In the genomic region with DNA sequence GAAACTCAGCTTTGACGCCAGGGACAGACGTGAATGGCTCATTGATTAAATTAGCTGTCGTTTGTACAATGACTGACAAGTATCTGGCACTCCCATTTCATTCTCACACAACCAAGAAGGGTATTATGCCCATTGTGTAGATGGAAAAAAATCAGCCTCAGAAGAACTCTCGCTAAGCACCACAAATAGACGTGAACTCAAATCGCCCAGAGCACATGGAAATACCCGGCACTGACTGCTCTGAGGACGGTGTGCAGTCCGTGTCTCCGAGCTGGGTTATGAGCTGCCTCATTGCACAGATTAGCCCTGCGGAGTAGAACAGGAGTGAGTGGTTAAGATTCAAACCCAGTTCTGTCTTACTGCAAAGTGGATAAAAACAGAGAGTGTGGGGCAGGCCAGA, we compare ENCODE assay signal across 28 mouse cellular contexts. TPM values are rescaled to one million over a fixed set of nuclear protein-coding genes. Genes with fewer than 3 reads are reported as not detected.
A peak's percentile ranks its signal among the peaks of the same experiment; 100 is the strongest.
DNase-seq lines count a peak whose midpoint lies in the region; ATAC-seq and TF ChIP-seq lines count a peak whose summit lies in the region.
"Had no signal": no experiment of that assay in that cellular context is flagged by ENCODE, and none has a peak within 500 bp of the region (broad histone marks: within the 10 kb centered on the region; RNA-seq: fewer than 3 reads in every experiment).

No protein-coding gene starts in this region.

- no peak overlapping the region for H3K4me2 ChIP-seq in forebrain, embryonic 12.5 days
- H3K4me2 ChIP-seq in forebrain, postnatal 0 days (ENCODE audit: low read depth): no peak overlapping the region
- H3K4me2 ChIP-seq in midbrain, embryonic 11.5 days: no peak overlapping the region
- H3K4me2 ChIP-seq in midbrain, embryonic 14.5 days (ENCODE audit: low read length): no peak overlapping the region
- 0 out of 2 replicates have a peak overlapping the region, but pooled peaks have one; percentile 2 for H3K4me2 ChIP-seq in forebrain, embryonic 13.5 days
- H3K4me2 ChIP-seq: embryonic facial prominence, embryonic 13.5 days; heart, embryonic 11.5 days; lung, embryonic 14.5 days; stomach, embryonic 15.5 days had no signal

- no peak overlapping the region for H3K9ac ChIP-seq in forebrain, embryonic 12.5 days
- no peak overlapping the region for H3K9ac ChIP-seq in forebrain, postnatal 0 days
- no peak overlapping the region for H3K9ac ChIP-seq in midbrain, embryonic 11.5 days (ENCODE audit: low read length)
- no peak overlapping the region for H3K9ac ChIP-seq in midbrain, embryonic 14.5 days (replicated peaks; ENCODE audit: low read length)
- no peak overlapping the region for H3K9ac ChIP-seq in forebrain, embryonic 13.5 days
- H3K9ac ChIP-seq: embryonic facial prominence, embryonic 13.5 days; liver, embryonic 14.5 days; lung, embryonic 14.5 days; stomach, embryonic 15.5 days had no signal

- peaks cover 26% of the 10 kb centered on the region for H3K4me1 ChIP-seq in forebrain, embryonic 12.5 days
- no peaks in the 10 kb centered on the region for H3K4me1 ChIP-seq in forebrain, postnatal 0 days (ENCODE audit: insufficient read depth)
- H3K4me1 ChIP-seq in midbrain, embryonic 11.5 days (ENCODE audit: control insufficient read depth, insufficient read depth, low read length): no peaks in the 10 kb centered on the region
- no peaks in the 10 kb centered on the region for H3K4me1 ChIP-seq in midbrain, embryonic 14.5 days (ENCODE audit: control insufficient read depth, insufficient read depth, low read length)
- H3K4me1 ChIP-seq in forebrain, embryonic 13.5 days: peaks cover 26% of the 10 kb centered on the region
- H3K4me1 ChIP-seq: embryonic facial prominence, embryonic 13.5 days; stomach, embryonic 15.5 days had no signal

- peak; percentile 49; the same call in 1 of the 2 replicates for ATAC-seq in forebrain, embryonic 12.5 days (ENCODE audit: low FRiP score)
- ATAC-seq in forebrain, postnatal 0 days: no peak; the same call in 1 of the 2 replicates
- peak; percentile 66; the same call in 1 of the 2 replicates for ATAC-seq in midbrain, embryonic 11.5 days (ENCODE audit: low FRiP score)
- ATAC-seq in midbrain, embryonic 14.5 days (ENCODE audit: low FRiP score, low TSS enrichment): no peak
- peak; percentile 53 for ATAC-seq in forebrain, embryonic 13.5 days
- ATAC-seq: intestine, postnatal 0 days; Patski had no signal

- H3K27ac ChIP-seq in forebrain, embryonic 12.5 days: 0 out of 2 replicates have a peak overlapping the region, but pooled peaks have one; percentile 36
- no peak overlapping the region for H3K27ac ChIP-seq in forebrain, postnatal 0 days (ENCODE audit: low read depth, low read length)
- no peak overlapping the region for H3K27ac ChIP-seq in midbrain, embryonic 11.5 days (ENCODE audit: low read depth, low read length)
- no peak overlapping the region for H3K27ac ChIP-seq in midbrain, embryonic 14.5 days (replicated peaks; ENCODE audit: low read depth, low read length)
- peak overlapping the region; percentile 72; the same call in 1 of the 2 replicates for H3K27ac ChIP-seq in forebrain, embryonic 13.5 days
- no peak overlapping the region for H3K27ac ChIP-seq in gastrocnemius, adult 2 months
- H3K27ac ChIP-seq: embryonic facial prominence, embryonic 13.5 days; liver, embryonic 14.5 days; midbrain, embryonic 10.5 days; stomach, embryonic 15.5 days had no signal

- H3K9me3 ChIP-seq in forebrain, embryonic 12.5 days: no peaks in the 10 kb centered on the region
- H3K9me3 ChIP-seq in forebrain, postnatal 0 days (ENCODE audit: low read length): no peaks in the 10 kb centered on the region
- no peaks in the 10 kb centered on the region for H3K9me3 ChIP-seq in midbrain, embryonic 11.5 days (ENCODE audit: control insufficient read depth, low read length)
- no peaks in the 10 kb centered on the region for H3K9me3 ChIP-seq in midbrain, embryonic 14.5 days (ENCODE audit: control insufficient read depth, low read length)
- no peaks in the 10 kb centered on the region for H3K9me3 ChIP-seq in forebrain, embryonic 13.5 days (replicated peaks)
- H3K9me3 ChIP-seq: embryonic facial prominence, embryonic 13.5 days; midbrain, embryonic 10.5 days; stomach, embryonic 15.5 days had no signal

- 16% methylated on average over 11 of the region's 11 CpGs for WGBS in forebrain, embryonic 12.5 days
- WGBS in forebrain, postnatal 0 days: 13% methylated on average over 11 of the region's 11 CpGs
- WGBS in midbrain, embryonic 11.5 days: 35% methylated on average over 11 of the region's 11 CpGs
- WGBS in midbrain, embryonic 14.5 days: 20% methylated on average over 11 of the region's 11 CpGs
- WGBS in forebrain, embryonic 13.5 days: 11% methylated on average over 11 of the region's 11 CpGs

- no peak for DNase-seq in forebrain, postnatal 0 days
- DNase-seq in midbrain, embryonic 11.5 days (ENCODE audit: low spot score, missing footprints): no peak
- no peak for DNase-seq in midbrain, embryonic 14.5 days
- DNase-seq in urinary bladder, adult 2 months (ENCODE audit: low spot score): no peak
- DNase-seq in gastrocnemius, adult 2 months: no peak
- DNase-seq: adrenal gland, postnatal 10 days; cerebellum, adult 18-20 months; heart, adult 18-20 months; heart, postnatal 36 days; kidney, adult 9 months; kidney, postnatal 10 days; layer of hippocampus, postnatal 36 days; liver; lung, embryonic 14.5 days; lung, postnatal 14 days; right cerebral cortex, postnatal 25 days; thymus, postnatal 14 days had no signal

- H3K27me3 ChIP-seq in forebrain, embryonic 12.5 days: 0 out of 2 replicates have a peak, but pooled peaks cover 9% of the 10 kb centered on the region
- H3K27me3 ChIP-seq in forebrain, postnatal 0 days (ENCODE audit: insufficient read depth, low read length): no peaks in the 10 kb centered on the region
- no peaks in the 10 kb centered on the region for H3K27me3 ChIP-seq in midbrain, embryonic 11.5 days (ENCODE audit: control insufficient read depth, insufficient read depth, low read length)
- no peaks in the 10 kb centered on the region for H3K27me3 ChIP-seq in midbrain, embryonic 14.5 days (ENCODE audit: control insufficient read depth, insufficient read depth, low read length)
- H3K27me3 ChIP-seq in forebrain, embryonic 13.5 days: no peaks in the 10 kb centered on the region

- no peaks in the 10 kb centered on the region for H3K36me3 ChIP-seq in forebrain, embryonic 12.5 days (replicated peaks)
- H3K36me3 ChIP-seq in forebrain, postnatal 0 days (ENCODE audit: insufficient read depth): no peaks in the 10 kb centered on the region
- no peaks in the 10 kb centered on the region for H3K36me3 ChIP-seq in midbrain, embryonic 11.5 days (ENCODE audit: control insufficient read depth, insufficient read depth, low read length)
- H3K36me3 ChIP-seq in midbrain, embryonic 14.5 days (ENCODE audit: control insufficient read depth, insufficient read depth, low read length): no peaks in the 10 kb centered on the region
- no peaks in the 10 kb centered on the region for H3K36me3 ChIP-seq in forebrain, embryonic 13.5 days (ENCODE audit: poor library complexity, severe bottlenecking)
- H3K36me3 ChIP-seq: embryonic facial prominence, embryonic 13.5 days; midbrain, embryonic 10.5 days; stomach, embryonic 15.5 days had no signal

- intact Hi-C loops in gastrocnemius, adult 2 months (cut with DNase I): no loop called here

- no peak overlapping the region for H3K4me3 ChIP-seq in forebrain, embryonic 12.5 days (replicated peaks)
- H3K4me3 ChIP-seq in forebrain, postnatal 0 days (ENCODE audit: low read depth, low read length): no peak overlapping the region
- no peak overlapping the region for H3K4me3 ChIP-seq in midbrain, embryonic 11.5 days (ENCODE audit: low read depth, low read length)
- H3K4me3 ChIP-seq in midbrain, embryonic 14.5 days (replicated peaks; ENCODE audit: low read depth, low read length): no peak overlapping the region
- H3K4me3 ChIP-seq in forebrain, embryonic 13.5 days: no peak overlapping the region
- no peak overlapping the region for H3K4me3 ChIP-seq in gastrocnemius, adult 2 months
- H3K4me3 ChIP-seq: embryonic facial prominence, embryonic 13.5 days; midbrain, embryonic 10.5 days; stomach, embryonic 15.5 days had no signal

- TF ChIP-seq CTCF in forebrain, postnatal 0 days (IDR thresholded peaks at IDR 0.05; ENCODE audit: low read depth): no peak
- no peak for TF ChIP-seq CTCF in gastrocnemius, adult 2 months (IDR thresholded peaks at IDR 0.05)

RNA-seq across cellular contexts. Expression of a gene that starts 18.4 kb away (rescaled TPM):
- 58.2 and 59.1 TPM in 2 replicates for polyA plus RNA-seq in forebrain, embryonic 12.5 days (2016; fragmentation: Nextera tagmentation; extraction: Ambion mirVana)
- total RNA-seq in forebrain, postnatal 0 days (2014; rRNA removed): 45.0 and 53.1 TPM in 2 replicates
- polyA plus RNA-seq in forebrain, postnatal 0 days (2015; fragmentation: Nextera tagmentation; extraction: Ambion mirVana): 75.2 and 82.4 TPM in 2 replicates
- 69.1 and 71.0 TPM in 2 replicates for polyA plus RNA-seq in midbrain, embryonic 11.5 days (2014; fragmentation: Nextera tagmentation; extraction: Ambion mirVana)
- 91.5 and 93.7 TPM in 2 replicates for polyA plus RNA-seq in midbrain, embryonic 14.5 days (2014; fragmentation: Nextera tagmentation; extraction: Ambion mirVana)
- polyA plus RNA-seq in forebrain, embryonic 13.5 days (2015; fragmentation: Nextera tagmentation; extraction: Ambion mirVana): 64.8 and 70.7 TPM in 2 replicates
- 70.4 and 82.8 TPM in 2 replicates for polyA plus RNA-seq in urinary bladder, adult 2 months (2012; rRNA removed)
- 10 to 100 TPM; 55.5 to 67.5 TPM for total RNA-seq in gastrocnemius, adult 2 months (2021)

RNA-seq across cellular contexts. Expression of a gene that starts 34.8 kb away (rescaled TPM):
- 9.7 and 10.9 TPM in 2 replicates for polyA plus RNA-seq in forebrain, embryonic 12.5 days (2016; fragmentation: Nextera tagmentation; extraction: Ambion mirVana)
- total RNA-seq in forebrain, postnatal 0 days (2014; rRNA removed): 28.7 and 28.8 TPM in 2 replicates
- polyA plus RNA-seq in forebrain, postnatal 0 days (2015; fragmentation: Nextera tagmentation; extraction: Ambion mirVana): 5.7 and 6.2 TPM in 2 replicates
- polyA plus RNA-seq in midbrain, embryonic 11.5 days (2014; fragmentation: Nextera tagmentation; extraction: Ambion mirVana): 1.4 and 1.8 TPM in 2 replicates
- 7.5 and 7.7 TPM in 2 replicates for polyA plus RNA-seq in midbrain, embryonic 14.5 days (2014; fragmentation: Nextera tagmentation; extraction: Ambion mirVana)
- polyA plus RNA-seq in forebrain, embryonic 13.5 days (2015; fragmentation: Nextera tagmentation; extraction: Ambion mirVana): 7.0 and 8.5 TPM in 2 replicates
- polyA plus RNA-seq in urinary bladder, adult 2 months (2012; rRNA removed): 6.6 and 7.8 TPM in 2 replicates
- 10 to 100 TPM; 59.8 to 69.4 TPM for total RNA-seq in gastrocnemius, adult 2 months (2021)
- total RNA-seq: common myeloid progenitor, adult 5-6 weeks; MEL had no signal

Comparison
In these comparisons a context has a peak if more than half of its experiments do, and no peak if none do; other contexts are left out.
1. ATAC-seq: peak in forebrain, embryonic 12.5 days (single experiment), midbrain, embryonic 11.5 days (single experiment) and forebrain, embryonic 13.5 days (single experiment); none in forebrain, postnatal 0 days (single experiment) and midbrain, embryonic 14.5 days (single experiment).
2. H3K27ac ChIP-seq: peak in forebrain, embryonic 12.5 days (single experiment) and forebrain, embryonic 13.5 days (single experiment); none in forebrain, postnatal 0 days (single experiment), midbrain, embryonic 11.5 days (single experiment), midbrain, embryonic 14.5 days (single experiment) and gastrocnemius, adult 2 months (single experiment).